Mouse (Mus musculus): ENCODE measurements around the gene Pcca.

DNA sequence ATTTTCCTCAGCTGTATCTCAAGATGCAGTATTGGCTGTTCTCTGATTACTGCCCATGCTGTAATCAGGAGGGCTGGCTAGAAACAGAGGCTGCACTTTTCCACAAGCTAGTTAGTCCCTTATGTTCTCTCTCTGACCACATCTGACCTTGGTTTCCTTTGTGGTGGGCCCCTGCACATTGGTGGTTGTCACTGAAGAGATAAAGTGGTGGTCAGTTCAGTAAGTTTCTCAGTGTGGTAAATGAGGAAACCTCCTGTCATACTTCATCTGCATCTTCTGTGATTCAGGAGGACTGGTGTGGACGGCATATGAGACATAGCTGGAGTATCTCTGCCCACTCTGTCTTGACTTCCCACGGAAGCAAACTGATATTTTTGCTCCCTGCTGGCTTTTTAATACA is 254.1 kb downstream of the Pcca start:
- TF ChIP-seq POLR2A (IDR thresholded peaks at IDR 0.05; ENCODE audit: insufficient read depth, low read length) (no peak), EP300 (IDR thresholded peaks at IDR 0.05; ENCODE audit: insufficient read depth, low read depth, low read length) (no peak)

All from ES-Bruce4 (cell line).